Mouse (Mus musculus) CH12.LX (cell line): ENCODE measurements at regions not wholly inside any gene's neighbourhood (a gene's known extent, or its start where the extent isn't known, plus 50 kb on each side); places are given as distances from the start of the nearest gene placed in this dataset.

Source experiments
- DNase-seq: peaks from one replicate; pipeline ENCODE4 v3.0.0-alpha.2; 2013; ENCODE audit errors: extremely low read depth
- H3K27ac ChIP-seq: 2 replicates; pipeline ENCODE4 v1.5.1; 2012; ENCODE audit warnings: low read depth, mild to moderate bottlenecking, control low read depth, moderate library complexity; ENCODE audit not compliant: insufficient read depth
- H3K27me3 ChIP-seq: replicated peaks from 2 replicates; pipeline ENCODE3; 2012; ENCODE audit warnings: inconsistent platforms
- H3K36me3 ChIP-seq, 2 experiments: replicated peaks in 1 of 2; 2 replicates each; pipeline versions ENCODE3 to v1.6.1; 2012; ENCODE audit warnings: inconsistent platforms in 1 of 2, low read length in 1 of 2, mild to moderate bottlenecking in 1 of 2, mixed read lengths in 1 of 2, moderate library complexity in 1 of 2; ENCODE audit not compliant: control insufficient read depth in 1 of 2, insufficient read depth in 1 of 2
- H3K4me1 ChIP-seq, 2 experiments: 2 replicates each; pipeline ENCODE4 v1.6.1; 2012; ENCODE audit warnings: inconsistent platforms in 1 of 2, moderate library complexity in 1 of 2; ENCODE audit not compliant: insufficient read depth in 2 of 2, control insufficient read depth in 1 of 2
- H3K4me2 ChIP-seq: 2 replicates; pipeline ENCODE4 v1.6.1; 2012; ENCODE audit warnings: low read depth, mild to moderate bottlenecking, control low read depth; ENCODE audit not compliant: poor library complexity, insufficient read depth, severe bottlenecking
- H3K4me3 ChIP-seq, 3 experiments: fragments of 150-350 bp in 1 of 3; sonication (generic) in 1 of 3; replicated peaks in 1 of 3; 2 replicates each; pipeline versions ENCODE3 to v1.5.1; 2011 to 2012; ENCODE audit warnings: low read depth in 2 of 3, low read length in 2 of 3, mild to moderate bottlenecking in 2 of 3, moderate library complexity in 2 of 3, control low read depth in 1 of 3, improper control_type of control experiment in 1 of 3, inconsistent platforms in 1 of 3, mixed read lengths in 1 of 3; ENCODE audit not compliant: poor library complexity in 1 of 3
- H3K79me2 ChIP-seq: replicated peaks from 2 replicates; pipeline ENCODE4 v1.6.1; 2012; ENCODE audit warnings: mild to moderate bottlenecking, moderate library complexity; ENCODE audit not compliant: control insufficient read depth, poor library complexity, insufficient read depth, severe bottlenecking; ENCODE audit errors: extremely low read depth
- H3K9ac ChIP-seq: 2 replicates; pipeline ENCODE4 v1.6.1; 2012; ENCODE audit warnings: low read depth, mild to moderate bottlenecking, control low read depth, moderate library complexity; ENCODE audit not compliant: insufficient read depth
- H3K9me3 ChIP-seq: replicated peaks from 2 replicates; pipeline ENCODE3; 2012; ENCODE audit warnings: low read length, inconsistent platforms, mixed read lengths
- CHD2 ChIP-seq: IDR thresholded peaks from 2 replicates; pipeline ENCODE4 v1.6.1; 2011; ENCODE audit warnings: low read length, improper control_type of control experiment
- E2F4 ChIP-seq: IDR thresholded peaks from 2 replicates; pipeline ENCODE4 v1.6.1; 2011; ENCODE audit warnings: low read depth, low read length, improper control_type of control experiment; ENCODE audit not compliant: insufficient replicate concordance
- EP300 ChIP-seq: IDR thresholded peaks from 2 replicates; pipeline ENCODE4 v1.6.1; 2011; ENCODE audit warnings: low read length, improper control_type of control experiment
- ETS1 ChIP-seq: conservative IDR thresholded peaks from 2 replicates; pipeline ENCODE4 v1.6.1; 2012; ENCODE audit warnings: low read depth, mild to moderate bottlenecking, inconsistent platforms, low read length, improper control_type of control experiment, moderate library complexity
- IRF4 ChIP-seq: IDR thresholded peaks from 2 replicates; pipeline ENCODE4 v1.6.1; 2014; ENCODE audit warnings: low read depth, mild to moderate bottlenecking, inconsistent platforms, low read length, improper control_type of control experiment
- JUND ChIP-seq: conservative IDR thresholded peaks from 2 replicates; pipeline ENCODE4 v1.6.1; 2011; ENCODE audit warnings: low read depth, low read length, improper control_type of control experiment
- MAX ChIP-seq: IDR thresholded peaks from 2 replicates; pipeline ENCODE4 v1.6.1; 2011; ENCODE audit warnings: low read length, improper control_type of control experiment
- MAZ ChIP-seq: IDR thresholded peaks from 2 replicates; pipeline ENCODE4 v1.6.1; 2012; ENCODE audit warnings: low read depth, mild to moderate bottlenecking, inconsistent platforms, low read length, improper control_type of control experiment, moderate library complexity
- MEF2A ChIP-seq: IDR thresholded peaks from 2 replicates; pipeline ENCODE4 v1.6.1; 2014; ENCODE audit warnings: low read depth, mild to moderate bottlenecking, inconsistent platforms, low read length, improper control_type of control experiment, borderline replicate concordance
- MYC ChIP-seq: IDR thresholded peaks from 2 replicates; pipeline ENCODE4 v1.6.1; 2011; ENCODE audit warnings: low read depth, mild to moderate bottlenecking, improper control_type of control experiment, low read length
- NELFE ChIP-seq: IDR thresholded peaks from 2 replicates; pipeline ENCODE4 v1.6.1; 2011; ENCODE audit warnings: low read depth, low read length, improper control_type of control experiment
- NRF1 ChIP-seq: IDR thresholded peaks from 2 replicates; pipeline ENCODE4 v1.6.1; 2014; ENCODE audit warnings: low read depth, mild to moderate bottlenecking, inconsistent platforms, low read length, improper control_type of control experiment, moderate library complexity
- PAX5 ChIP-seq: IDR thresholded peaks from 2 replicates; pipeline ENCODE4 v1.6.1; 2012; ENCODE audit warnings: low read length, inconsistent platforms, mixed read lengths
- POLR2A ChIP-seq: IDR thresholded peaks from 2 replicates; pipeline ENCODE4 v1.6.1; 2011; ENCODE audit warnings: low read depth, mild to moderate bottlenecking, improper control_type of control experiment, low read length
- POLR2AphosphoS2 ChIP-seq: IDR thresholded peaks from 2 replicates; pipeline ENCODE4 v1.6.1; 2011; ENCODE audit warnings: low read depth, low read length, improper control_type of control experiment
- RAD21 ChIP-seq: IDR thresholded peaks from 2 replicates; pipeline ENCODE4 v1.6.1; 2011; ENCODE audit warnings: low read depth, mild to moderate bottlenecking, low read length, improper control_type of control experiment, moderate library complexity
- RCOR1 ChIP-seq: conservative IDR thresholded peaks from 2 replicates; pipeline ENCODE4 v1.6.1; 2012; ENCODE audit warnings: low read depth, mild to moderate bottlenecking, inconsistent platforms, low read length, improper control_type of control experiment
- SIN3A ChIP-seq: IDR thresholded peaks from 2 replicates; pipeline ENCODE4 v1.6.1; 2012; ENCODE audit warnings: low read length, improper control_type of control experiment, inconsistent platforms
- SMC3 ChIP-seq: IDR thresholded peaks from 2 replicates; pipeline ENCODE4 v1.6.1; 2011; ENCODE audit warnings: low read depth, low read length, improper control_type of control experiment
- TBP ChIP-seq: conservative IDR thresholded peaks from 2 replicates; pipeline ENCODE4 v1.6.1; 2011; ENCODE audit warnings: low read depth, low read length, improper control_type of control experiment
- UBTF ChIP-seq: IDR thresholded peaks from 2 replicates; pipeline ENCODE4 v1.6.1; 2012; ENCODE audit warnings: low read depth, mild to moderate bottlenecking, inconsistent platforms, low read length, improper control_type of control experiment, moderate library complexity
- USF1 ChIP-seq: IDR thresholded peaks from 2 replicates; pipeline ENCODE4 v1.6.1; 2014; ENCODE audit warnings: low read depth, mild to moderate bottlenecking, inconsistent platforms, low read length, improper control_type of control experiment
- USF2 ChIP-seq: conservative IDR thresholded peaks from 2 replicates; pipeline ENCODE4 v1.6.1; 2011; ENCODE audit warnings: low read depth, low read length, improper control_type of control experiment
- ZMIZ1 ChIP-seq: IDR thresholded peaks from 2 replicates; pipeline ENCODE4 v1.6.1; 2012; ENCODE audit warnings: low read depth, mild to moderate bottlenecking, inconsistent platforms, low read length, improper control_type of control experiment
- ZNF384 ChIP-seq: IDR thresholded peaks from 2 replicates; pipeline ENCODE4 v1.6.1; 2012; ENCODE audit warnings: low read depth, low read length, improper control_type of control experiment, inconsistent platforms
- dilution Hi-C: fragments of 300-500 bp; cut with MboI; formaldehyde crosslinking; loops from 2 replicates; pipeline ENCODE4 v1.14.3; 2020; ENCODE audit warnings: low sequenced_read_pairs; ENCODE audit not compliant: extremely low pct_unique_long_range_greater_than_20kb, extremely low pct_ligation_motif_present
- in situ Hi-C: fragments of 300-500 bp; cut with MboI; formaldehyde crosslinking; loops from 3 replicates; pipeline ENCODE4 v1.14.3; 2019; ENCODE audit warnings: low sequenced_read_pairs, low pct_ligation_motif_present, low pct_unique_long_range_greater_than_20kb, mixed read lengths

GRCm38 (mm10) chr1:146322862-146323261, 171.7 kb upstream of the Brinp3 start:
- Histone ChIP-seq H3K36me3 (no peaks in the 10 kb centered on the region), H3K27me3 (no peaks in the 10 kb centered on the region), H3K4me1 (no peaks in the 10 kb centered on the region), H3K4me2 (no peak overlapping the region), H3K4me3 (no peak overlapping the region), H3K27ac (no peak overlapping the region), H3K9me3 (peaks cover 19% of the 10 kb centered on the region), H3K9ac (no peak overlapping the region), H3K79me2 (no peaks in the 10 kb centered on the region)
- in situ Hi-C loops (no loop called here), dilution Hi-C loops (no loop called here)
- TF ChIP-seq PAX5, result no peak
- TF ChIP-seq USF2, result no peak
- no peak for TF ChIP-seq ZNF384
- no peak for TF ChIP-seq RCOR1
- no peak for TF ChIP-seq NELFE
- TF ChIP-seq SMC3, result no peak
- TF ChIP-seq ETS1, result no peak
- TF ChIP-seq ZMIZ1, result no peak
- TF ChIP-seq TBP, result no peak
- TF ChIP-seq RAD21, result no peak
- DNase-seq, result no peak

DNA sequence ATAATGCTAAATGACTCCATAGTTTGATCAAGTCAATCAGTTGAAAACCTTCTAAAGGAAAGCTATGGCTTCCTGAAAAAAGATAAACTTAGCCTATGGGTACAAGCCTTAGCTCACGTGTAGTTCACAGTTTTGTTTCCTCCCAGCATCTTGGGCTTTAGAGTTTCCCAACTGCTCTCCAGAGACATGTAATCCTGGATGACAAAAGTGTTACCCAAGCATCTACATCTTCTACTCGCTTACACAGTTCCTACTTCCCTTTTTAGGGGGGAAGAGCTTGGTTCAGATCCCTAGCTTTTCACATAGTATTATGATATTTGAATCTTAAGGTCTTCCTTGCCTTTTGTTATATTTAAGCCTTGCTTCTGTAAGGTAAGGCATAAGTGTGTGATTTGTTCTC, 157.5 kb upstream of the Brinp3 start:
- no peak for DNase-seq
- Histone ChIP-seq H3K9me3 (peaks cover 29% of the 10 kb centered on the region), H3K79me2 (no peaks in the 10 kb centered on the region), H3K9ac (no peak overlapping the region), H3K27me3 (no peaks in the 10 kb centered on the region), H3K27ac (no peak overlapping the region), H3K4me3 (no peak overlapping the region), H3K4me1 (no peaks in the 10 kb centered on the region), H3K36me3 (no peaks in the 10 kb centered on the region), H3K4me2 (no peak overlapping the region)
- in situ Hi-C loops, result no loop called here
- dilution Hi-C loops, result no loop called here
- TF ChIP-seq NELFE, result no peak
- no peak for TF ChIP-seq UBTF
- no peak for TF ChIP-seq USF1

DNA sequence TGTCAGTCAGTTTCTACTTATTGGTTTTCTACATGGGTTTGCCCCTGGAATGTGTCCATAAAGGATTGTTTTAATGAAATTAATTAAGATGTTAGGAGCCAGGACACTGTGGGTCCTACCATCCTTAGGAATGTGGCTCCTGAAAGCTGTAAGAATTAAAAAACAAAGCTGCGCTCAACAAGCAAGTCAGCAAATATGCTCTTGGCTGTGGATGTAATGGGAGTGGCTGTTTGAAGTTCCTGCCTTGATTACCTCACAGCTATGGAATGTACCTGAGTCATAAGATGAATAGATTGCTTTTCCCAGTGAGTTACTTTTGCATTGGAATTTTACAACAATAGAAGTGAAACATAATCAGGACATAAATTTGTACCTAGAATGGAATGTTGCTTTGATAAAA, 137.6 kb upstream of the Brinp3 start:
- Histone ChIP-seq H3K4me2 (no peak overlapping the region), H3K4me1 (no peaks in the 10 kb centered on the region), H3K27me3 (no peaks in the 10 kb centered on the region), H3K36me3 (no peaks in the 10 kb centered on the region), H3K9me3 (peaks cover 21% of the 10 kb centered on the region), H3K4me3 (no peak overlapping the region), H3K79me2 (no peaks in the 10 kb centered on the region), H3K27ac (no peak overlapping the region), H3K9ac (no peak overlapping the region)
- dilution Hi-C loops, result no loop called here
- in situ Hi-C loops, result no loop called here
- TF ChIP-seq ZNF384 (no peak), MEF2A (no peak), CHD2 (no peak), EP300 (no peak), UBTF (no peak), JUND (no peak), E2F4 (no peak), ZMIZ1 (no peak), USF1 (no peak), IRF4 (no peak), TBP (no peak), NRF1 (no peak), MAX (no peak), MAZ (no peak), POLR2AphosphoS2 (no peak), POLR2A (no peak), SIN3A (no peak), SMC3 (no peak), MYC (no peak), USF2 (no peak)
- no peak for DNase-seq
